Mouse (Mus musculus) lung, postnatal 0 days (tissue): ENCODE results near the gene Pdcl2.

Experiments used
- CTCF ChIP-seq: IDR thresholded peaks from 2 replicates; pipeline ENCODE4 v1.5.1; 2016; ENCODE audit warnings: antibody characterized with exemption, mild to moderate bottlenecking
- EP300 ChIP-seq: IDR thresholded peaks from 2 replicates; pipeline ENCODE4 v1.6.1; 2016; ENCODE audit warnings: antibody characterized with exemption, mild to moderate bottlenecking, control low read depth

DNA sequence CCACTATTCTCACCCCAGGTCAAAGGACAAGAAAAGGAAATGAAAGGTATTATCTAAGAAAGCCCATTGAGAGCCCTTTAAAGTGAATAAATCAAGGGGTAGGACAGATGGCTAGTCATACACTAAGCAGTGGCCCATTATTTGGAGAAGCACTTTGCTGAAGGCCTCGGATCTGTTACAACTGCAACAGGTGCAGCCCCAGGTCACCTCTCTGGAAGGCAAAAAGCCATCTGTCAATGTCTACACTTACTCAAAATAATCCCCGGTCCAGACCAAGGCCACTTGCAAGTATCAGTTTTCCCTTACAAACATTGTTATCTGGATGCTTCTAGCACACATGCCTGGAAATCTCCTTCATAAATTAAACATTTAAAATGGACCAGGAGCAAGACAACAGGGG, 10.0 kb upstream of the Pdcl2 start:
- no peak for TF ChIP-seq EP300
- TF ChIP-seq CTCF, result no peak
